Mouse (Mus musculus) ES-Bruce4 (cell line): ENCODE results near the gene Tmem238. TPM values are rescaled to one million over a fixed set of nuclear protein-coding genes. Genes with fewer than 3 reads are reported as not detected.

Experiments used
- H3K27ac ChIP-seq: 2 replicates; pipeline ENCODE4 v1.5.1; 2012; ENCODE audit warnings: low read length, inconsistent platforms; ENCODE audit not compliant: insufficient read depth
- H3K27me3 ChIP-seq: 2 replicates; pipeline ENCODE4 v1.6.1; 2012; ENCODE audit warnings: mild to moderate bottlenecking, low read length, inconsistent platforms; ENCODE audit not compliant: control insufficient read depth, poor library complexity, insufficient read depth, severe bottlenecking
- H3K36me3 ChIP-seq: 2 replicates; pipeline ENCODE4 v1.6.1; 2012; ENCODE audit warnings: inconsistent platforms, mild to moderate bottlenecking, low read length, moderate library complexity; ENCODE audit not compliant: control insufficient read depth, poor library complexity, insufficient read depth, severe bottlenecking
- H3K4me1 ChIP-seq: one replicate; pipeline ENCODE4 v1.8.1; 2011; ENCODE audit warnings: low read length; ENCODE audit not compliant: control insufficient read depth, insufficient read depth
- H3K4me3 ChIP-seq: 2 replicates; pipeline ENCODE4 v1.5.1; 2011; ENCODE audit warnings: low read depth, mild to moderate bottlenecking, low read length
- H3K9ac ChIP-seq: 2 replicates; pipeline ENCODE4 v1.6.1; 2012; ENCODE audit warnings: low read depth, mild to moderate bottlenecking, inconsistent platforms; ENCODE audit not compliant: poor library complexity, severe bottlenecking
- H3K9me3 ChIP-seq: replicated peaks from 2 replicates; pipeline ENCODE4 v1.6.1; 2012; ENCODE audit warnings: mild to moderate bottlenecking, low read length, inconsistent platforms; ENCODE audit not compliant: control insufficient read depth, poor library complexity, insufficient read depth, severe bottlenecking
- CTCF ChIP-seq: IDR thresholded peaks from one replicate; pipeline ENCODE4 v1.8.1; 2011; ENCODE audit warnings: low read depth, low read length
- EP300 ChIP-seq: IDR thresholded peaks from 2 replicates; pipeline ENCODE4 v1.6.1; 2011; ENCODE audit warnings: low read depth, low read length; ENCODE audit not compliant: insufficient read depth
- POLR2A ChIP-seq: IDR thresholded peaks from one replicate; pipeline ENCODE4 v1.8.1; 2011; ENCODE audit warnings: low read length; ENCODE audit not compliant: insufficient read depth
- polyA plus RNA-seq: library from polyadenylated mRNA; stranded (reverse); fragments of >200 nt; gene quantifications from 2 replicates; pipeline ENCODE4 v1.2.4, GENCODE M21; 2011; ENCODE audit warnings: low read depth; ENCODE audit not compliant: missing spikeins, insufficient read depth, insufficient read length

Gene Tmem238
- polyA plus RNA-seq, 1 experiment = 6.8 TPM

- no peak for TF ChIP-seq EP300
- TF ChIP-seq POLR2A = no peak
- no peak for TF ChIP-seq CTCF
- peaks cover 20% of the 10 kb centered on the region for H3K36me3 ChIP-seq
- H3K27me3 ChIP-seq = no peaks in the 10 kb centered on the region
Measured at GRCm38 (mm10) chr7:4744886-4745285, 44.6 kb downstream of the Tmem238 start.

GRCm38 (mm10) chr7:4743354-4743753 is 46.1 kb downstream of the Tmem238 start:
- H3K9ac ChIP-seq = no peak overlapping the region
- no peak overlapping the region for H3K27ac ChIP-seq
- no peak for TF ChIP-seq POLR2A
- TF ChIP-seq EP300 = no peak
- no peak for TF ChIP-seq CTCF
- H3K4me3 ChIP-seq = no peak overlapping the region
- no peaks in the 10 kb centered on the region for H3K27me3 ChIP-seq
- peaks cover 16% of the 10 kb centered on the region for H3K36me3 ChIP-seq
- no peaks in the 10 kb centered on the region for H3K9me3 ChIP-seq
- no peaks in the 10 kb centered on the region for H3K4me1 ChIP-seq

More at GRCm38 (mm10) chr7:4744886-4745285, 44.6 kb downstream of the Tmem238 start:
- Histone ChIP-seq H3K27ac (no peak overlapping the region), H3K4me1 (no peaks in the 10 kb centered on the region), H3K9ac (no peak overlapping the region), H3K4me3 (no peak overlapping the region), H3K9me3 (no peaks in the 10 kb centered on the region)

GRCm38 (mm10) chr7:4742482-4742819 is 47.0 kb downstream of the Tmem238 start:
- no peak overlapping the region for H3K27ac ChIP-seq
- TF ChIP-seq CTCF = no peak
- no peak for TF ChIP-seq POLR2A
- TF ChIP-seq EP300 = no peak
- no peak overlapping the region for H3K9ac ChIP-seq
- H3K4me3 ChIP-seq = no peak overlapping the region
- no peaks in the 10 kb centered on the region for H3K27me3 ChIP-seq
- H3K4me1 ChIP-seq = no peaks in the 10 kb centered on the region
- H3K36me3 ChIP-seq = peaks cover 16% of the 10 kb centered on the region
- H3K9me3 ChIP-seq = no peaks in the 10 kb centered on the region

- H3K27ac ChIP-seq = peak overlapping the region; percentile 36; the same call in 1 of the 2 replicates
- H3K9ac ChIP-seq = peak overlapping the region; percentile 91; the same call in 1 of the 2 replicates
- H3K4me3 ChIP-seq = no peak overlapping the region
- no peak for TF ChIP-seq POLR2A
- TF ChIP-seq CTCF = no peak
- TF ChIP-seq EP300 = no peak
- no peaks in the 10 kb centered on the region for H3K27me3 ChIP-seq
- H3K36me3 ChIP-seq = peaks cover 16% of the 10 kb centered on the region
- no peaks in the 10 kb centered on the region for H3K9me3 ChIP-seq
- H3K4me1 ChIP-seq = no peaks in the 10 kb centered on the region
Measured at GRCm38 (mm10) chr7:4741672-4742481, 47.6 kb downstream of the Tmem238 start.

GRCm38 (mm10) chr7:4741151-4741550 is 48.3 kb downstream of the Tmem238 start:
- Histone ChIP-seq H3K9me3 (no peaks in the 10 kb centered on the region), H3K4me3 (peak overlapping the region; percentile 98), H3K36me3 (peaks cover 16% of the 10 kb centered on the region), H3K27me3 (no peaks in the 10 kb centered on the region), H3K4me1 (no peaks in the 10 kb centered on the region), H3K27ac (peak overlapping the region; percentile 59; the same call in 1 of the 2 replicates), H3K9ac (peak overlapping the region; percentile 91)
- TF ChIP-seq EP300 (0 out of 2 replicates have a peak, but pooled peaks have one; percentile 21), CTCF (no peak), POLR2A (no peak)

GRCm38 (mm10) chr7:4740309-4740727 is 49.1 kb downstream of the Tmem238 start:
- peak overlapping the region; percentile 59 for H3K27ac ChIP-seq
- H3K36me3 ChIP-seq = peaks cover 16% of the 10 kb centered on the region
- no peaks in the 10 kb centered on the region for H3K4me1 ChIP-seq
- peak overlapping the region; percentile 98 for H3K4me3 ChIP-seq
- peak overlapping the region; percentile 91 for H3K9ac ChIP-seq
- no peaks in the 10 kb centered on the region for H3K9me3 ChIP-seq
- no peaks in the 10 kb centered on the region for H3K27me3 ChIP-seq
- TF ChIP-seq EP300 = no peak
- no peak for TF ChIP-seq POLR2A
- TF ChIP-seq CTCF = no peak
